Mouse (Mus musculus) ovary, adult 10 weeks (tissue): ENCODE data around the gene Atg16l2. TPM values are rescaled to one million over a fixed set of nuclear protein-coding genes. Genes with fewer than 3 reads are reported as not detected.

ENCODE experiments used
- polyA plus RNA-seq: library from polyadenylated mRNA; stranded (reverse); fragments of 350-450 nt; fragmentation: Illumina TruSeq; extraction: RNeasy Lipid Tissue Mini Kit (QIAGEN cat#74804); gene quantifications from one replicate; pipeline ENCODE4 v1.2.3, GENCODE M21; 2014

The Atg16l2 gene
- 1.7 TPM for polyA plus RNA-seq

GRCm38 (mm10) chr7:101301881-101302456, at the start of gene Atg16l2:
Gene Atg16l2 (minus strand): TSS chr7:101302251.

GRCm38 (mm10) chr7:101347767-101348270, 45.8 kb upstream of the Atg16l2 start, which contains the start of gene Arap1:
Gene Arap1 (plus strand): TSS chr7:101348067.

GRCm38 (mm10) chr7:101317014-101317413, 15.0 kb upstream of the Atg16l2 start, which contains the start of gene Stard10:
Gene Stard10 (plus strand): TSS chr7:101317086.

Other genes with a start within 250 kb of the Atg16l2 start
- 124 TPM for gene Fchsd2, start 209.4 kb downstream of the Atg16l2 start, polyA plus RNA-seq
- 0.63 TPM for gene Stard10, start 14.8 kb upstream of the Atg16l2 start, polyA plus RNA-seq
- 6.0 TPM for gene Arap1, start 45.8 kb upstream of the Atg16l2 start, polyA plus RNA-seq
- not detected for gene Gm45837, start 108.6 kb upstream of the Atg16l2 start, polyA plus RNA-seq
- 1.1 TPM for gene Pde2a, start 119.4 kb upstream of the Atg16l2 start, polyA plus RNA-seq